Mouse (Mus musculus): ENCODE data around the gene Akr1cl. TPM values are rescaled to one million over a fixed set of nuclear protein-coding genes. Genes with fewer than 3 reads are reported as not detected.
"Not testable (repeated sequence)": the region's sequence is repeated elsewhere in the genome, so short reads cannot be mapped to it uniquely, and the experiment has no call there.

Gene Akr1cl
- polyA plus RNA-seq (2016; fragmentation: Nextera tagmentation; extraction: Ambion mirVana) = 0.11 and 0.16 TPM in 2 replicates

- Histone ChIP-seq H3K27me3 (ENCODE audit: low read depth, poor library complexity, severe bottlenecking) (no peaks in the 10 kb centered on the region), H3K4me1 (no peaks in the 10 kb centered on the region)
- no peak for DNase-seq (ENCODE audit: low spot score)
Observed at GRCm38 (mm10) chr1:65032641-65033040, at the start of gene Akr1cl. Akr1cl (minus strand) TSS chr1:65032759.

DNA sequence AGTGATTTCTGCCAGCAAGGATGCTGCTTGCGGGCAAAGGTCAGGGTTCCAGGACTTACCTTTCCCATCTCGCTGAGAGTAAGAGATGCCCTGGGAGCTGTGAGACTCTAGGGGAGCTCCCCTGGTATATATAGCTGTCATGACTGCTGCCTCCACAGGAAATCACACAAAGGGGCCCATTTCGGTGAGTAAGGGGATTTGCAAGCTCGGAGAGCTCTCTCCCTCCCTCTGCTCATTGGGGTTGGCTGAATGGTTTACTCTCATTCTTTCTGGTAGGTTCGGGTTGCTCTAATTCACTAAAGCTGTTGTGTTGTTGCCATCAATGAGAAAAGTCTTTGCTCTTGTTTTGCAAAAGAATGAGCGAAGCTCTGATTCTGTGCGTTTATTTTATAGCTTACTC lies 49.6 kb upstream of the Akr1cl start, which contains the start of gene Crygb:
TSS of gene Crygb (minus strand) at position 101 of the 400 bp plus-strand sequence.
- WGBS = 42% methylated on average over 7 of the region's 7 CpGs
- no peak within 1 kb of the TSS for H3K4me3 ChIP-seq

More at GRCm38 (mm10) chr1:65032641-65033040, at the start of gene Akr1cl:
- Histone ChIP-seq H3K9me3 (replicated peaks) (no peaks in the 10 kb centered on the region), H3K36me3 (no peaks in the 10 kb centered on the region), H3K4me3 (no peak within 1 kb of the TSS), H3K27ac (no peak within 1 kb of the TSS)

GRCm38 (mm10) chr1:65075607-65076006 lies 43.0 kb upstream of the Akr1cl start:
- Histone ChIP-seq H3K9me3 (replicated peaks) (no peaks in the 10 kb centered on the region), H3K4me1 (no peaks in the 10 kb centered on the region), H3K36me3 (no peaks in the 10 kb centered on the region), H3K27ac (no peak overlapping the region), H3K4me3 (no peak overlapping the region), H3K27me3 (ENCODE audit: low read depth, poor library complexity, severe bottlenecking) (no peaks in the 10 kb centered on the region)
- 30% methylated on average over 5 of the region's 5 CpGs for whole genome bisulfite sequencing
- DNase-seq (ENCODE audit: low spot score) = no peak

More for the DNA sequence above, 49.6 kb upstream of the Akr1cl start, which contains the start of gene Crygb:
- no peak for DNase-seq (ENCODE audit: low spot score)
- Histone ChIP-seq H3K27ac (no peak within 1 kb of the TSS), H3K4me1 (peaks cover 3% of the 10 kb centered on the region; the same call in 1 of the 2 replicates), H3K36me3 (no peaks in the 10 kb centered on the region), H3K9me3 (replicated peaks) (no peaks in the 10 kb centered on the region), H3K27me3 (ENCODE audit: low read depth, poor library complexity, severe bottlenecking) (no peaks in the 10 kb centered on the region)

DNA sequence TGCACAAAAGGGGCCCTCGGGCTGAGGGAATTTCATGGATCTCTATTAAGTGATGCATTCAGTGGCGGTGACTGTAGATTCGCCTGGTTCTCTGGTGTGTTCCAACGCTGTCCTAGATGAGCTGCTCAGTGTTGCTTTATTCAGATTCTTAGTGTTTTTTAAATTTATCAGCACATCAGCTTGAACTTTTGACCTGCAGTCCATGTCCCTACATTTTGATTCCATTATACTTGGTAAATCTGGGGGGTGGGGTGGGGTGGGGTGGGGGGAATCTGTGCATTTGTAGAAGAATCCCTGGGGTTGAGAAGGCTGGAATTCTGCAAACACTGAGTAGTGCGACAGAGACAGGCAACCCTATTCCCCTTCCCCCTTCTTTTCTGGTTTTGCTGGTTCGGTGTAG lies 41.0 kb upstream of the Akr1cl start, which contains the start of gene Crygc:
TSS of gene Crygc (minus strand) at position 101 of the 400 bp plus-strand sequence.
- DNase-seq (ENCODE audit: low spot score) = no peak
- Histone ChIP-seq H3K9me3 (replicated peaks) (no peaks in the 10 kb centered on the region), H3K27me3 (ENCODE audit: low read depth, poor library complexity, severe bottlenecking) (no peaks in the 10 kb centered on the region), H3K4me1 (no peaks in the 10 kb centered on the region), H3K27ac (no peak within 1 kb of the TSS), H3K4me3 (no peak within 1 kb of the TSS), H3K36me3 (no peaks in the 10 kb centered on the region)
- 72% methylated on average over 6 of the region's 6 CpGs for WGBS

GRCm38 (mm10) chr1:65067842-65068241 lies 35.3 kb upstream of the Akr1cl start:
- H3K27me3 ChIP-seq (ENCODE audit: low read depth, poor library complexity, severe bottlenecking) = no peaks in the 10 kb centered on the region
- no peak for DNase-seq (ENCODE audit: low spot score)
- no peaks in the 10 kb centered on the region for H3K36me3 ChIP-seq
- no peaks in the 10 kb centered on the region for H3K4me1 ChIP-seq
- H3K9me3 ChIP-seq (replicated peaks) = no peaks in the 10 kb centered on the region
- no peak overlapping the region for H3K27ac ChIP-seq
- no peak overlapping the region for H3K4me3 ChIP-seq

GRCm38 (mm10) chr1:65064201-65064600 lies 31.6 kb upstream of the Akr1cl start:
- H3K4me1 ChIP-seq = no peaks in the 10 kb centered on the region
- WGBS = 92% methylated on average over 15 of the region's 15 CpGs
- no peak overlapping the region for H3K27ac ChIP-seq
- DNase-seq (ENCODE audit: low spot score) = no peak
- H3K9me3 ChIP-seq (replicated peaks) = no peaks in the 10 kb centered on the region
- no peaks in the 10 kb centered on the region for H3K36me3 ChIP-seq
- H3K27me3 ChIP-seq (ENCODE audit: low read depth, poor library complexity, severe bottlenecking) = no peaks in the 10 kb centered on the region
- no peak overlapping the region for H3K4me3 ChIP-seq

DNA sequence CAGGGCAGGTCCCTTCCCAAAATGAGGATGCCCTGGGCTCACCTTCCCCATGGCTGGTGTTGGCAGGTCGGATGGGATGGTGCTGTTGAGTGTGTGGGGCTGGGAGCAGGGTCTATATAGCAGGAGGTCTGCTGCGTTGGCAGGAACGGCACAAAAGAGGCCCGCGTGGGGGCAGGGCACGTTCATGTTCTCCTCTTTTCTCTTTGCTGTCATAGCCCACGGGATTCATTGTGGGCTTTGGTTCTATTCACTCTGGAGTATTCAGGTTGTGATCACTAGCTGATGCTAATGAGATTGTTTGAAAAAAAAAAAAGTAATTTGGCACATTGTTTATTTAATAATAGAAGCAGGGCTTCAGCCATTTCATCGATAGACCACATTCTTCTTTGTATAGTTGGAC lies 30.8 kb upstream of the Akr1cl start, which contains the start of gene Crygd:
TSS of gene Crygd (minus strand) at position 101 of the 400 bp plus-strand sequence.
- 92% methylated on average over 8 of the region's 8 CpGs for WGBS
- DNase-seq (ENCODE audit: low spot score) = no peak
- H3K27me3 ChIP-seq (ENCODE audit: low read depth, poor library complexity, severe bottlenecking) = no peaks in the 10 kb centered on the region
- H3K4me3 ChIP-seq = no peak within 1 kb of the TSS
- no peaks in the 10 kb centered on the region for H3K36me3 ChIP-seq
- no peaks in the 10 kb centered on the region for H3K4me1 ChIP-seq
- H3K9me3 ChIP-seq (replicated peaks) = no peaks in the 10 kb centered on the region
- no peak within 1 kb of the TSS for H3K27ac ChIP-seq

- WGBS = 28% methylated on average over 2 of the region's 2 CpGs
- no peak overlapping the region for H3K4me3 ChIP-seq
- H3K27me3 ChIP-seq (ENCODE audit: low read depth, poor library complexity, severe bottlenecking) = no peaks in the 10 kb centered on the region
- H3K27ac ChIP-seq = no peak overlapping the region
- DNase-seq (ENCODE audit: low spot score) = no peak
- H3K36me3 ChIP-seq = no peaks in the 10 kb centered on the region
- H3K4me1 ChIP-seq = peaks cover 10% of the 10 kb centered on the region
- no peaks in the 10 kb centered on the region for H3K9me3 ChIP-seq (replicated peaks)
Observed at GRCm38 (mm10) chr1:65052140-65052539, 19.6 kb upstream of the Akr1cl start.

GRCm38 (mm10) chr1:65051696-65052095 lies 19.1 kb upstream of the Akr1cl start:
- WGBS = 64% methylated on average over 7 of the region's 7 CpGs
- Histone ChIP-seq H3K27me3 (ENCODE audit: low read depth, poor library complexity, severe bottlenecking) (no peaks in the 10 kb centered on the region), H3K27ac (no peak overlapping the region), H3K4me1 (peaks cover 10% of the 10 kb centered on the region), H3K4me3 (no peak overlapping the region), H3K9me3 (replicated peaks) (no peaks in the 10 kb centered on the region), H3K36me3 (no peaks in the 10 kb centered on the region)
- no peak for DNase-seq (ENCODE audit: low spot score)

GRCm38 (mm10) chr1:65050952-65051351 lies 18.4 kb upstream of the Akr1cl start, which contains the start of gene Cryge:
Cryge (minus strand) TSS chr1:65051149.
- H3K4me1 ChIP-seq; H3K36me3 ChIP-seq; H3K27me3 ChIP-seq (ENCODE audit: low read depth, poor library complexity, severe bottlenecking); DNase-seq (ENCODE audit: low spot score); H3K4me3 ChIP-seq; H3K27ac ChIP-seq; H3K9me3 ChIP-seq (replicated peaks): not testable (repeated sequence)
- WGBS = 82% methylated on average over 12 of the region's 12 CpGs

DNA sequence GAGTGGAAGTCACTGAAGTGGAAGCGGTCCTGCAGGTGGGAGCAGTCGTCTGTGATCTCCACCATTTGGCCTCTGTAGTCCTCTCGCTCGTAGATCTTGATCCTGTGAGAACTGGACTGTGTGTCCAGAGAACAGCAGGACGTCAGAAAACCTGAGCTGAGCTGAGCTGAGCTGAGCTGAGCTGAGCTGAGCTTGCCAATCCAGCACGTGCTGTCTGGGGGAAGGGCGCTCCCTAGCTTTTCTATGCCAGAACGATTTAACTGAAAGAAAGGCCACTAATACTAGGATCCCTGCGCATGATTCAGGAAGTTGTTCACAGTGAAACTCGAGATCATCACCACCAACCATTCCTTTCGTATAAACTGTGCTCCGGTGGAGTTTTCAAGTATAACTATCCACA lies 16.2 kb upstream of the Akr1cl start:
- DNase-seq (ENCODE audit: low spot score) = no peak
- no peak overlapping the region for H3K4me3 ChIP-seq

DNA sequence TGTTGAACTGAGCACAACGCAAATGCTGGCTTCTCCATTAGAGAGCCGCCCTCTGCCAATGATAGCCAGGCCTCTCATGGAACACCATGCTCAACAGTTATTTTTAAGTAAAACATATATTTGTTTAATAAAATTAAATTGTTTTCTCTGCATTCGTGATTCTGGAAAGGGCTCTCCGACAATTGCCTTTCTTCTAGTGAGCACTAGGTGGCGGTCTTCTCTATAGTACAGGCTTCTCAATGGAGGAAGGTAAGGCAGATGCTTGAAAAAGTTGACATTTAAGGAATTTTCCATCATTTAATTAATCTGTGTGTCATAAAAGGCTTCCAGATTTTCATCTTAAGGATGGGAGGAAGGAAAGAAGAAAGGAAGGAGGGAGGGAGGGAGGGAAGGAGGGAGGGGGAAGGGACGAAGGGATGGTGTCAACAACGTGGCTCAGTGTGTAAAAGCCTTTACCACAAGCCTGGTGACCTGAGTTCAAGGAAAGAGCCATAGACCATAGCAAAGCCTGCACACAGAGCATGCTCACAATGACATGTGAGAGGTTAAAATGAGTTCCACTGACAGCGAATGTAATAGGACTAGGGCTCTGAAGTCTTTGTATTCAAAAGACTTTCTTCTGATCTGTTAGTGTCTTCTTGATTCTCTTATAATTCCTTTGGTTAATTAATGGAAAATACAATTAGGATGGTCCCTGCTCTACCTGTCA lies 14.0 kb upstream of the Akr1cl start:
- WGBS = 41% methylated on average over 8 of the region's 8 CpGs
- DNase-seq (ENCODE audit: low spot score) = no peak
- no peak overlapping the region for H3K4me3 ChIP-seq

More for the DNA sequence above, 16.2 kb upstream of the Akr1cl start:
- Histone ChIP-seq H3K4me1 (peaks cover 10% of the 10 kb centered on the region), H3K27ac (no peak overlapping the region), H3K9me3 (replicated peaks) (no peaks in the 10 kb centered on the region), H3K36me3 (no peaks in the 10 kb centered on the region), H3K27me3 (ENCODE audit: low read depth, poor library complexity, severe bottlenecking) (no peaks in the 10 kb centered on the region)
- 73% methylated on average over 12 of the region's 12 CpGs for WGBS

DNA sequence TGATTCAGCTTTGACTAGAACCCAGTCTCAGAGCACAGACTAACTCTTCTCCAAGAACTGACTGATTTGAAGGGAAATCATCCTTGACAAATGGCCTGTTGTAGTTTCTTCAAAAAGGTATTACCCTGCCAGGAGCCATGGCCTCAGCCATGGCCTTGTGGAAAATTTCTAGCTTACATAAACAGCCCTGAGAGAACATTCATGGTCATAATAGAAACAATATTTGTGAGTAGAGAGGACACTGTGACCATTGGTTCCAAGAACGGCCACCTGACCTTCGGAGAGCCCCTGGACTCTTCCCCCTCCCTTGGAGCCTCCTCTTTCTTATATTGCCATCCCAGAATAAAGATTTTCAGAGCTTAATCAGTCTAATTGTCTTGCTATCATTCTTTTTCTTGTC lies 10.9 kb upstream of the Akr1cl start:
- H3K27me3 ChIP-seq (ENCODE audit: low read depth, poor library complexity, severe bottlenecking) = no peaks in the 10 kb centered on the region
- no peak overlapping the region for H3K27ac ChIP-seq
- WGBS = 87% methylated on average over 2 of the region's 2 CpGs
- H3K9me3 ChIP-seq (replicated peaks) = no peaks in the 10 kb centered on the region
- H3K4me3 ChIP-seq = no peak overlapping the region
- no peak for DNase-seq (ENCODE audit: low spot score)
- H3K4me1 ChIP-seq = no peaks in the 10 kb centered on the region
- H3K36me3 ChIP-seq = no peaks in the 10 kb centered on the region

More for the DNA sequence above, 14.0 kb upstream of the Akr1cl start:
- H3K9me3 ChIP-seq (replicated peaks) = no peaks in the 10 kb centered on the region
- peaks cover 3% of the 10 kb centered on the region; the same call in 1 of the 2 replicates for H3K4me1 ChIP-seq
- no peaks in the 10 kb centered on the region for H3K36me3 ChIP-seq
- H3K27ac ChIP-seq = no peak overlapping the region
- no peaks in the 10 kb centered on the region for H3K27me3 ChIP-seq (ENCODE audit: low read depth, poor library complexity, severe bottlenecking)

Data from limb, embryonic 10.5 days (tissue).